Mouse (Mus musculus) limb, embryonic 11.5 days (tissue): ENCODE results near the gene Lsamp. TPM values are rescaled to one million over a fixed set of nuclear protein-coding genes. Genes with fewer than 3 reads are reported as not detected.

Source experiments
- ATAC-seq: fragments of 200-750 bp; cut with Nextera tagmentation; 2 replicates; pipeline ENCODE4 v1.8.0; 2017; ENCODE audit warnings: low read depth; ENCODE audit not compliant: insufficient number of reproducible peaks, low FRiP score, low TSS enrichment
- DNase-seq: peaks from one replicate; pipeline ENCODE4 v3.0.0-alpha.2; 2015; ENCODE audit warnings: low spot score
- H3K27ac ChIP-seq: fragments of 300-500 bp; sonication (generic); replicated peaks from 2 replicates; pipeline ENCODE4 v1.5.1; 2014; ENCODE audit warnings: low read depth, mild to moderate bottlenecking, low read length
- H3K27me3 ChIP-seq: fragments of 300-500 bp; sonication (generic); 2 replicates; pipeline ENCODE4 v1.6.1; 2014; ENCODE audit warnings: mild to moderate bottlenecking, low read length, mixed read lengths; ENCODE audit not compliant: control insufficient read depth, insufficient read depth
- H3K36me3 ChIP-seq: fragments of 300-500 bp; sonication (generic); 2 replicates; pipeline ENCODE4 v1.6.1; 2014; ENCODE audit warnings: mild to moderate bottlenecking, low read length, moderate library complexity, mixed read lengths; ENCODE audit not compliant: control insufficient read depth, insufficient read depth
- H3K4me1 ChIP-seq: fragments of 300-500 bp; sonication (generic); 2 replicates; pipeline ENCODE4 v1.6.1; 2014; ENCODE audit warnings: low read length, mixed read lengths; ENCODE audit not compliant: control insufficient read depth, insufficient read depth
- H3K4me2 ChIP-seq: fragments of 300-500 bp; sonication (generic); 2 replicates; pipeline ENCODE4 v1.6.1; 2014; ENCODE audit warnings: low read depth, mild to moderate bottlenecking, moderate library complexity; ENCODE audit not compliant: severe bottlenecking
- H3K4me3 ChIP-seq: fragments of 300-500 bp; sonication (generic); 2 replicates; pipeline ENCODE4 v1.5.1; 2014; ENCODE audit warnings: low read depth, low read length
- H3K9ac ChIP-seq: fragments of 300-500 bp; sonication (generic); 2 replicates; pipeline ENCODE4 v1.6.1; 2014; ENCODE audit warnings: mild to moderate bottlenecking, low read length
- H3K9me3 ChIP-seq: fragments of 300-500 bp; sonication (generic); 2 replicates; pipeline ENCODE4 v1.6.1; 2016; ENCODE audit warnings: low read length; ENCODE audit not compliant: control insufficient read depth
- WGBS: fragments of 180-500 bp; shearing (Covaris S2); extraction: QIAGEN DNeasy Blood & Tissue Kit; methylation state at CpG from one replicate; pipeline ENCODE4 v1.1.7; 2014; 5-methylcytosine and 5-hydroxymethylcytosine counted together
- polyA plus RNA-seq: library from polyadenylated mRNA; unstranded; fragments of >200 nt; fragmentation: Nextera tagmentation; extraction: Ambion mirVana; gene quantifications from 2 replicates; pipeline ENCODE4 v1.2.1, GENCODE M21; 2014

The Lsamp gene
- polyA plus RNA-seq, 1 experiment from 2014 or later: 3.1 TPM

DNA sequence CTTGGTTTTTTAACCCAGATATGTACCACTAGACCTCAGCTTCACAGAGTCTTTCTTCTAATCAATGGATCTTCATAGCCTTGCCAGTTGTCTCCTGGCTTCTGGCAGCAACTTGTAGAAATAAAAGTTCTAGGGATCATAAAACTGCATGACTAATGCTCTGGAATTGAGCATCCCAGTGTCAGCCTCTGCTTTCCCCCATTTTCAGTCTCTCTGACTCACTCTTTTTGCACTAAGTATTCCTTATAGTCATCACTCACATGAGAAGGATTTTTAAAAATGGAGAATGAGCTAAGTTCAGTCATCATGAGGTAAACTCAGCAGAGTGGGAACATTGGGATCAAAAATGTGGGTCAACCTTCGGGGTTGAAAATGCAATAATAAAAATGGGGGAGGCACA lies 2113.3 kb downstream of the Lsamp start:
- H3K9me3 ChIP-seq: no peaks in the 10 kb centered on the region
- DNase-seq (no peak), ATAC-seq (no peak)
- H3K36me3 ChIP-seq: no peaks in the 10 kb centered on the region
- H3K4me2 ChIP-seq: no peak overlapping the region
- H3K4me1 ChIP-seq: no peaks in the 10 kb centered on the region
- WGBS: 85% methylated on average over 1 of the region's 1 CpGs
- no peak overlapping the region for H3K9ac ChIP-seq
- no peak overlapping the region for H3K27ac ChIP-seq
- H3K27me3 ChIP-seq: no peaks in the 10 kb centered on the region
- no peak overlapping the region for H3K4me3 ChIP-seq

DNA sequence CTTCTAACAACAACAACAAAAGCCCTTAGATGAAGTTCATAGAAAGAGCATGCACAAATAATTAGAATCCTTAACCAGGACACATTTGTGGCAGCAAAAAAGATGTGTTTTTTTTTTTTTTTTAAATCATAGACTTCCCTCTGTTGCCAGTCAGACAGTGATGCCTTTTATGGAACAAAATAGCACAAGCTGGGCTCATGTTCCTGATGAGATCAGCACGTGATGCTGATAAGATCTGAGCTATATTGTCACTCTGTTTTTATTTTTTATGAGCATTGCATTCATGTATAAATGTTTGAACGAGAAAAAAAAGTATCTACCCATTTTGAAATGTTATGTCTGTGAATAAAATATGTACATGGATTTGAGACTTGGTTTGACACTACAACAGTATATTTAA lies 2118.0 kb downstream of the Lsamp start:
- Histone ChIP-seq H3K9ac (no peak overlapping the region), H3K4me1 (no peaks in the 10 kb centered on the region), H3K27ac (no peak overlapping the region), H3K9me3 (no peaks in the 10 kb centered on the region), H3K4me2 (no peak overlapping the region), H3K4me3 (no peak overlapping the region), H3K36me3 (no peaks in the 10 kb centered on the region), H3K27me3 (no peaks in the 10 kb centered on the region)
- DNase-seq: no peak
- no peak for ATAC-seq
- WGBS: 73% methylated on average over 2 of the region's 2 CpGs

DNA sequence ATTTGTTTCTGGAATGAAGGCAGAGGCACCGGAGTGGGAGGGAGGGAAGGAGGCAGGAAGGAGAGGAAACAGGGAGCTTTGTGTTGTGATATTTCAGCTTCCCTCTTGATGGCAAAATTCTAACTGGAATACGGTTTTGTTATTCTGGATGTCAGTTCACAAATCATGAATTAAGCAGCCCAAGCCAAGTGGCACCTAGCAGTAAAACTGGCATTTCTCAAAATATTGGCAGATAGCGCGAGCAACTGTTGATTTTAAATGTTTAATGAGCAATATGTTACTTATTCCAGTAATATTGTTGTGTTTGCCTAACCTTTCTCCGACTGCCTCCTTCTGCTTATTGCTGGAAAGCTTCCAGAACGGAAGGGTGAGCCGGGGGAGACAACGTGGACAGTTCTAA lies 2118.5 kb downstream of the Lsamp start:
- H3K4me1 ChIP-seq: no peaks in the 10 kb centered on the region
- no peak for DNase-seq
- H3K27ac ChIP-seq: no peak overlapping the region
- H3K36me3 ChIP-seq: no peaks in the 10 kb centered on the region
- no peak overlapping the region for H3K4me2 ChIP-seq
- H3K9ac ChIP-seq: no peak overlapping the region
- no peak for ATAC-seq
- 83% methylated on average over 8 of the region's 8 CpGs for WGBS
- H3K27me3 ChIP-seq: no peaks in the 10 kb centered on the region
- H3K4me3 ChIP-seq: no peak overlapping the region
- H3K9me3 ChIP-seq: no peaks in the 10 kb centered on the region

DNA sequence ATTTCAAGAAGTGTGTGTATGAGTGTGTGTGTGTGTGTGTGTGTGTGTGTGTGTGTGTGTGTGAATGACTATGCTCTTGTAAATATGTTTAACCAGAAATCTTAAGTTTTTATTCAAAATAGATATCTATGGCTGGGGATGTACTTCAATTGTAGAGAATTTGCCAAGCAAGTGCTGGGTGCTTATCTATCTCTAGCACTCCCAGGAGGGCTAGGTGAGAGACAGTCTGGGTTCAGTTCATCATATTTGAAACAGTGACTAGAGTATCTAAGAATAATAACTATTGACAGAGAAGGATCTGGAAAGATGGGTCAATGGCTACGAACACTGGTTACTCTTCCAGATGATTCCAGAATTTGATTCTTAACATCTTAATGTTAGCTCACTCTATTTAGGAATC lies 2128.1 kb downstream of the Lsamp start:
- Histone ChIP-seq H3K4me3 (no peak overlapping the region), H3K36me3 (no peaks in the 10 kb centered on the region), H3K4me1 (no peaks in the 10 kb centered on the region), H3K4me2 (no peak overlapping the region), H3K9me3 (no peaks in the 10 kb centered on the region), H3K27me3 (no peaks in the 10 kb centered on the region), H3K27ac (no peak overlapping the region), H3K9ac (no peak overlapping the region)
- 92% methylated on average over 1 of the region's 1 CpGs for WGBS
- ATAC-seq (no peak), DNase-seq (no peak)

DNA sequence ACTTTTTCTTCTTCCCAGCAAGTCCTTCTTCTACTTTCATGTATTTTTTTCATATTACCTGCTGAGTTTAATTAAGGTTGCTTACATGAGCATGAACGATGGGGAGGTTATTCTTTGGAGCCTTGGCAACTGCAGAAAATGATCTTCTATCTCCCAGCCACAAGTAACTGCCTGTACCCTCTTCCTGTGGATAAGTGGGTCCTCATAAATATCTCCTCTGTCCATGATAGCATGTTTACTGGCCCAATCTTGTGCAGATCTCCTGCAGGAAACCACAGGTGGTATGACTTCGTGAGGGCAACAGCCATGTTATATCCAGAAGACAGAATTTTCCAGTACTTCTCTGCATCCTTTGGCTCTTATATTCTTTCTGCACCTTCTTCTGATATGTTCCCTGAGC lies 2129.1 kb downstream of the Lsamp start:
- H3K4me1 ChIP-seq: no peaks in the 10 kb centered on the region
- no peak for DNase-seq
- no peaks in the 10 kb centered on the region for H3K27me3 ChIP-seq
- no peaks in the 10 kb centered on the region for H3K9me3 ChIP-seq
- no peak overlapping the region for H3K9ac ChIP-seq
- no peaks in the 10 kb centered on the region for H3K36me3 ChIP-seq
- WGBS: 90% methylated on average over 2 of the region's 2 CpGs
- H3K27ac ChIP-seq: no peak overlapping the region
- no peak for ATAC-seq
- H3K4me2 ChIP-seq: no peak overlapping the region
- H3K4me3 ChIP-seq: no peak overlapping the region

DNA sequence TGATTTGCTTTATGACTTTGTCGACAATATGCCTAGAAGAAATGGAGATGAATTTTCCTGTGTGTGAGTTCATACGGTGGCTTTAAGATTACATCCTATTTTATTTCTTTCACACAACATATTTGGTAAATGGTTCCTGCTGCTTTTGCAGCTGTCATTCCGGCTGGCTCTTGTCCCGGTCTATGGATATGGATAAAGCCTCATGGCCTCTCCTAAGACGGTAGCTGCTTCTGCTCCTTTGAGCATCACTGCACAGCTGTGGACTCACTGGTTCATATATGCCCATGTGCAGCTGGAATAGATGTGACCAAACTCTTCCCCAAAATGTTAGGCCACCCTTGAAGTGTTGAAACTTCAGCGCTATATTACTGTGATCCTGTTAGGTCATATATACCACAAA lies 2137.6 kb downstream of the Lsamp start:
- Histone ChIP-seq H3K9ac (no peak overlapping the region), H3K4me2 (no peak overlapping the region), H3K9me3 (no peaks in the 10 kb centered on the region), H3K4me1 (no peaks in the 10 kb centered on the region), H3K4me3 (no peak overlapping the region), H3K27me3 (no peaks in the 10 kb centered on the region), H3K36me3 (no peaks in the 10 kb centered on the region), H3K27ac (no peak overlapping the region)
- ATAC-seq (no peak), DNase-seq (no peak)
- WGBS: 93% methylated on average over 6 of the region's 6 CpGs

DNA sequence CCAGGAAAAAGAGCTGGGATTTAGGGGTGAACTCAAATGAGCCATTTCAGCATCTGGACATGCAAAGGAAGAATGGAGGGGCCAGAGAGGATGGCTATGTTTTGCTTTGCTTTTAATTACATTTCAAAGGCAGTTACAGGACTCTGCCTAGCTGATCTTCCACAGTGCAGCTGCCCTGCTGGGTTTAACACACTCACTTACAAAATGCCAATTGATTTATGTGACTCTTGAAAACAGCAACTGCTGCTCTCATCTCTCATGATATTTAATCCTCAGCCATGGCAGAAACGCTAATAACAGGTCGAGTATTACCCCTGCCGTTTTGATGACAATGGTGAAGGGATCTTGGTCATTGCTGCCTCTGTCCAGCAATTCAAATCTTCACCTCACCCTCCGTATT lies 2139.7 kb downstream of the Lsamp start:
- no peaks in the 10 kb centered on the region for H3K36me3 ChIP-seq

DNA sequence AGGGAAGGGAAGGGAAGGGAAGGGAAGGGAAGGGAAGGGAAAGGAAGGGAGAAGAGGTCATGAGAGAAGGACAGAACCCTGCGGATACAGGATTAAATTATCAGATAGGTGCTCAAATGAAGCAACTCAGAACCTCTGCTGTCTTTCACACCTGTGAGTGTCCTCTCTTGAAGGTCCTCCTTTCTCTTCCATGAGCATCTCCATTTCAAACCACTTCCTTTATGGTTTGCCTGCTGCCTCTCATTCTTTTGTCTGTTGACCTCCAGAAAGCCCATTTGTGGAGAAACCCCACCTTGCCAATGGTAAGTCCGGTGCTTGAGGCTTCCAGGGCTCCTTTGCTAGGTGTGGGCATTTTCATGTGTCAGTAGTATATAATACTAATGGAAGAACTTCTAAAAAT lies 2141.9 kb downstream of the Lsamp start:
- H3K9ac ChIP-seq: no peak overlapping the region
- 71% methylated on average over 2 of the region's 2 CpGs for WGBS
- no peak for DNase-seq
- ATAC-seq: no peak
- no peaks in the 10 kb centered on the region for H3K36me3 ChIP-seq
- H3K4me1 ChIP-seq: no peaks in the 10 kb centered on the region
- H3K4me3 ChIP-seq: no peak overlapping the region
- H3K4me2 ChIP-seq: no peak overlapping the region
- H3K9me3 ChIP-seq: no peaks in the 10 kb centered on the region
- no peak overlapping the region for H3K27ac ChIP-seq
- no peaks in the 10 kb centered on the region for H3K27me3 ChIP-seq

More for the DNA sequence above, 2139.7 kb downstream of the Lsamp start:
- Histone ChIP-seq H3K9me3 (no peaks in the 10 kb centered on the region), H3K9ac (no peak overlapping the region), H3K4me2 (no peak overlapping the region), H3K4me1 (no peaks in the 10 kb centered on the region), H3K27me3 (no peaks in the 10 kb centered on the region), H3K4me3 (no peak overlapping the region), H3K27ac (no peak overlapping the region)
- WGBS: 48% methylated on average over 4 of the region's 4 CpGs
- no peak for ATAC-seq
- no peak for DNase-seq

DNA sequence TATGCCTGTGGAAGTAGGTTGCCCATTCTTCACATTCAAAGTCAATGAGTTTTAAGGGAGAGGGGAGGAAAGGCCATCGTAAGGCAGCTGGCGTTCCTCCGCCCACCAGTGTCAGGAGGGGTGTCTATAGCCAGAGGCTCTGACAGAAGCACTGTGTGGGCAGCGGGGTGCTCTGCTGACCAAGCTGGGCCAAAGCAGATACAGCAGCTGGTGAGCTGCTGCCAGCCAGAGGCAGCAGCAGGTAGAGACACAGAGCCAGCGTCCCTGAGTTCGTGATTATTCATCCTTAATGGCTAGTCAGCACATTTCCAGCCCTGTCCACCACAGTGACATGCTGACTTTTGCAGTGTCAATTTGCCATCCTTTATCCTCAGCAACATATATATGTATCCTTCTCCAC lies 2163.0 kb downstream of the Lsamp start:
- Histone ChIP-seq H3K9me3 (no peaks in the 10 kb centered on the region), H3K27ac (no peak overlapping the region), H3K4me2 (no peak overlapping the region), H3K4me3 (no peak overlapping the region), H3K9ac (no peak overlapping the region), H3K36me3 (no peaks in the 10 kb centered on the region), H3K4me1 (no peaks in the 10 kb centered on the region), H3K27me3 (no peaks in the 10 kb centered on the region)
- WGBS: 58% methylated on average over 6 of the region's 6 CpGs
- DNase-seq: no peak
- ATAC-seq: no peak
